Mouse (Mus musculus) MEL (cell line): ENCODE measurements at regions not wholly inside any gene's neighbourhood (a gene's known extent, or its start where the extent isn't known, plus 50 kb on each side); places are given as distances from the start of the nearest gene placed in this dataset.

Experiments used
- CTCF ChIP-seq, 3 experiments: IDR thresholded peaks in 2 of 3; conservative IDR thresholded peaks in 1 of 3; 2 replicates each; pipeline ENCODE4 v1.5.1; 2011 to 2012; ENCODE audit warnings: low read length in 3 of 3, low read depth in 2 of 3, mild to moderate bottlenecking in 2 of 3, improper control_type of control experiment in 1 of 3, inconsistent platforms in 1 of 3, mixed read lengths in 1 of 3, moderate library complexity in 1 of 3; ENCODE audit not compliant: control insufficient read depth in 1 of 3, insufficient read depth in 1 of 3, poor library complexity in 1 of 3, severe bottlenecking in 1 of 3
- EP300 ChIP-seq, 2 experiments: IDR thresholded peaks; 2 replicates each; pipeline ENCODE4 v1.6.1; 2011; ENCODE audit warnings: improper control_type of control experiment in 2 of 2, low read length in 2 of 2, low read depth in 1 of 2, mild to moderate bottlenecking in 1 of 2
- MAFK ChIP-seq: IDR thresholded peaks from 2 replicates; pipeline ENCODE4 v1.6.1; 2011; ENCODE audit warnings: low read depth, mild to moderate bottlenecking, low read length, improper control_type of control experiment, borderline replicate concordance
- MYB ChIP-seq: IDR thresholded peaks from 2 replicates; pipeline ENCODE4 v1.6.1; 2011; ENCODE audit warnings: mild to moderate bottlenecking, low read depth, low read length, improper control_type of control experiment
- POLR2A ChIP-seq, 2 experiments: IDR thresholded peaks; 2 replicates each; pipeline ENCODE4 v1.6.1; 2011 to 2012; ENCODE audit warnings: low read length in 2 of 2, mild to moderate bottlenecking in 2 of 2, control low read depth in 1 of 2, improper control_type of control experiment in 1 of 2, low read depth in 1 of 2, moderate library complexity in 1 of 2; ENCODE audit not compliant: control insufficient read depth in 1 of 2, insufficient read depth in 1 of 2, poor library complexity in 1 of 2
- POLR2AphosphoS2 ChIP-seq: IDR thresholded peaks from 2 replicates; pipeline ENCODE4 v1.6.1; 2011; ENCODE audit warnings: low read length, improper control_type of control experiment
- SMC3 ChIP-seq: IDR thresholded peaks from 2 replicates; pipeline ENCODE4 v1.6.1; 2011; ENCODE audit warnings: low read depth, low read length, improper control_type of control experiment
- TAL1 ChIP-seq: IDR thresholded peaks from 2 replicates; pipeline ENCODE4 v1.6.1; 2012; ENCODE audit warnings: mild to moderate bottlenecking, inconsistent platforms, low read length, moderate library complexity, mixed read lengths
- TBP ChIP-seq: IDR thresholded peaks from 2 replicates; pipeline ENCODE4 v1.8.0; 2011; ENCODE audit warnings: low read depth, low read length, improper control_type of control experiment
- TCF12 ChIP-seq: IDR thresholded peaks from 2 replicates; pipeline ENCODE4 v1.6.1; 2014; ENCODE audit warnings: low read depth, mild to moderate bottlenecking, inconsistent platforms, low read length, improper control_type of control experiment, moderate library complexity
- UBTF ChIP-seq: IDR thresholded peaks from 2 replicates; pipeline ENCODE4 v1.6.1; 2012; ENCODE audit warnings: low read depth, mild to moderate bottlenecking, inconsistent platforms, low read length, improper control_type of control experiment, moderate library complexity, borderline replicate concordance; ENCODE audit not compliant: insufficient read depth
- USF1 ChIP-seq: IDR thresholded peaks from 2 replicates; pipeline ENCODE4 v1.6.1; 2014; ENCODE audit warnings: low read depth, mild to moderate bottlenecking, inconsistent platforms, low read length, improper control_type of control experiment, moderate library complexity
- ZC3H11A ChIP-seq: IDR thresholded peaks from 2 replicates; pipeline ENCODE4 v1.6.1; 2012; ENCODE audit warnings: low read depth, mild to moderate bottlenecking, inconsistent platforms, low read length, improper control_type of control experiment
- ZMIZ1 ChIP-seq: IDR thresholded peaks from 2 replicates; pipeline ENCODE4 v1.6.1; 2012; ENCODE audit warnings: low read depth, mild to moderate bottlenecking, inconsistent platforms, low read length, improper control_type of control experiment, moderate library complexity

GRCm38 (mm10) chr12:65673193-65673592, 447.9 kb downstream of the Wdr20rt start:
- TF ChIP-seq EP300 (IDR thresholded peaks at IDR 0.05; ENCODE audit: low read depth in 1 of 2, low read length in 2 of 2) = no peak
- no peak for TF ChIP-seq POLR2A (IDR thresholded peaks at IDR 0.05; ENCODE audit: control insufficient read depth in 1 of 2, insufficient read depth in 1 of 2, low read depth in 1 of 2, low read length in 2 of 2, poor library complexity in 1 of 2)
- no peak for TF ChIP-seq TAL1
- TF ChIP-seq CTCF (IDR thresholded peaks at IDR 0.05 in 2 of 3, conservative IDR thresholded peaks at IDR 0.05 in 1 of 3; ENCODE audit: control insufficient read depth in 1 of 3, insufficient read depth in 1 of 3, low read depth in 2 of 3, low read length in 3 of 3, poor library complexity in 1 of 3, severe bottlenecking in 1 of 3) = no peak
- TF ChIP-seq MAFK = no peak
- TF ChIP-seq ZC3H11A = no peak
- TF ChIP-seq USF1 = no peak
- TF ChIP-seq TCF12 = no peak
- no peak for TF ChIP-seq POLR2AphosphoS2
- TF ChIP-seq UBTF = no peak
- TF ChIP-seq ZMIZ1 = no peak
- no peak for TF ChIP-seq MYB
- TF ChIP-seq TBP = no peak
- TF ChIP-seq SMC3 = no peak
